Mouse (Mus musculus) liver, embryonic 16.5 days (tissue): ENCODE measurements around the gene Vmn1r85. TPM values are rescaled to one million over a fixed set of nuclear protein-coding genes. Genes with fewer than 3 reads are reported as not detected.
A peak's percentile ranks its signal among the peaks of the same experiment; 100 is the strongest.

Experiments
- ATAC-seq: fragments of 200-750 bp; cut with Nextera tagmentation; 2 replicates; pipeline ENCODE4 v1.8.0; 2017; ENCODE audit warnings: low read depth, mild to moderate bottlenecking, moderate number of reproducible peaks, moderate library complexity
- H3K27ac ChIP-seq: fragments of 300-500 bp; sonication (generic); 2 replicates; pipeline ENCODE4 v1.5.1; 2014; ENCODE audit warnings: mild to moderate bottlenecking, low read length
- H3K27me3 ChIP-seq: fragments of 300-500 bp; sonication (generic); 2 replicates; pipeline ENCODE4 v1.6.1; 2014; ENCODE audit warnings: low read depth, low read length, mixed read lengths; ENCODE audit not compliant: control insufficient read depth, insufficient read depth
- H3K36me3 ChIP-seq: fragments of 300-500 bp; sonication (generic); 2 replicates; pipeline ENCODE4 v1.6.1; 2014; ENCODE audit warnings: mild to moderate bottlenecking; ENCODE audit not compliant: control insufficient read depth, insufficient read depth
- H3K4me1 ChIP-seq: fragments of 300-500 bp; sonication (generic); 2 replicates; pipeline ENCODE4 v1.6.1; 2014; ENCODE audit warnings: low read depth, low read length, mixed read lengths; ENCODE audit not compliant: control insufficient read depth
- H3K4me2 ChIP-seq: fragments of 300-500 bp; sonication (generic); 2 replicates; pipeline ENCODE4 v1.6.1; 2014; ENCODE audit warnings: low read depth, low read length, mixed read lengths
- H3K4me3 ChIP-seq: fragments of 300-500 bp; sonication (generic); 2 replicates; pipeline ENCODE4 v1.5.1; 2014; ENCODE audit warnings: low read depth, mild to moderate bottlenecking, low read length
- H3K9ac ChIP-seq: fragments of 300-500 bp; sonication (generic); 2 replicates; pipeline ENCODE4 v1.6.1; 2014; ENCODE audit warnings: low read depth, low read length
- H3K9me3 ChIP-seq: fragments of 300-500 bp; sonication (generic); replicated peaks from 2 replicates; pipeline ENCODE4 v1.6.1; 2016; ENCODE audit warnings: low read length; ENCODE audit not compliant: control insufficient read depth
- WGBS: fragments of 180-500 bp; shearing (Covaris S2); extraction: QIAGEN DNeasy Blood & Tissue Kit; methylation state at CpG from one replicate; pipeline ENCODE4 v1.1.7; 2014; ENCODE audit not compliant: insufficient replicate concordance; 5-methylcytosine and 5-hydroxymethylcytosine counted together
- polyA plus RNA-seq: library from polyadenylated mRNA; unstranded; fragments of >200 nt; fragmentation: Nextera tagmentation; extraction: Ambion mirVana; gene quantifications from 2 replicates; pipeline ENCODE4 v1.2.1, GENCODE M21; 2015

The Vmn1r85 gene
- polyA plus RNA-seq, 1 experiment from 2014 or later: not detected

DNA sequence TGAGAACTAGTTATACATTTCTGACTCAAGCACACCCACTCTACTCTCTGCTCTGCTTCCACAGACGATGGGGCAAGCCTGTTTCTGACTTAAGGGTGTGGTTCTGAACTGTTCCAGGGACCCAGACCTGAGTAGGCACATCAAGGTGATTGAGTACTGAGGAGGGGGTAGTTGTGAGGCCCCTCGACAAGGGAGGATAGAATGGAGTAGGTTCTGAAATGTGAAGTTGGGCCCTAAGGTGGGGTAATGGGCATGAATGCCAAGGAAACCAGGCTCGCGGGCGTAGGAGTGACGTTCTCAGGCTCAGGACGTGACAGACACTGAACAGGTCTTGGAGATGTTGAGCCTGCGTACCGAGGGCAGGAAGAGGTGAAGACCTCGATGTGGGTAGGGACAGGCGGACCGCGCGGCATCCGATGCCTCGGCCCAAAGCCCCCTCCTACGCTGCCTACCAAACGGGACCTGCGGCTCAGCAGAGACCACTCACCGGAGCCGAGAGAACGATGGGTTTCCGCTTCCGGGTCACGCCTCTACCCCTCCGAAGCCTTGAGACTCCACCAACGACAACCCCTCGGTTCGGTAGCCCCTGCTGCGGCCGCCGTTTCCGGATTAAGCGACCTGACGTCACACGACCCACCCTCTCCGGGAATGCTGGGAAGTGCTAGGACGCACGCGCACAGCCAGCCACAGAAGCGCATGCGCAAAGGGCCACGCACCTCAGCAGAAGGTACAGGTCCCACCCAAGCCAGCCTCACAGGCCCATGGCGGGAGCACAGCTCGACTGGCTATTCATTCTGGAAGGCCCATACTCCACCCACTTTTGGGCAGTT is 60.6 kb downstream of the Vmn1r85 start, which contains the start of gene Chmp2a:
Gene Chmp2a, minus strand, starts transcription at position 660 of the 830 bp plus-strand sequence.
- Histone ChIP-seq H3K27me3 (no peaks in the 10 kb centered on the region), H3K4me2 (peak within 1 kb of the TSS; percentile 78), H3K4me1 (peaks cover 35% of the 10 kb centered on the region), H3K36me3 (peaks cover 42% of the 10 kb centered on the region), H3K9me3 (no peaks in the 10 kb centered on the region), H3K4me3 (peak within 1 kb of the TSS; percentile 83), H3K27ac (peak within 1 kb of the TSS; percentile 87), H3K9ac (peak within 1 kb of the TSS; percentile 86)
- peak; percentile 73 for ATAC-seq
- under 1% methylated on average over 45 of the region's 45 CpGs for WGBS

DNA sequence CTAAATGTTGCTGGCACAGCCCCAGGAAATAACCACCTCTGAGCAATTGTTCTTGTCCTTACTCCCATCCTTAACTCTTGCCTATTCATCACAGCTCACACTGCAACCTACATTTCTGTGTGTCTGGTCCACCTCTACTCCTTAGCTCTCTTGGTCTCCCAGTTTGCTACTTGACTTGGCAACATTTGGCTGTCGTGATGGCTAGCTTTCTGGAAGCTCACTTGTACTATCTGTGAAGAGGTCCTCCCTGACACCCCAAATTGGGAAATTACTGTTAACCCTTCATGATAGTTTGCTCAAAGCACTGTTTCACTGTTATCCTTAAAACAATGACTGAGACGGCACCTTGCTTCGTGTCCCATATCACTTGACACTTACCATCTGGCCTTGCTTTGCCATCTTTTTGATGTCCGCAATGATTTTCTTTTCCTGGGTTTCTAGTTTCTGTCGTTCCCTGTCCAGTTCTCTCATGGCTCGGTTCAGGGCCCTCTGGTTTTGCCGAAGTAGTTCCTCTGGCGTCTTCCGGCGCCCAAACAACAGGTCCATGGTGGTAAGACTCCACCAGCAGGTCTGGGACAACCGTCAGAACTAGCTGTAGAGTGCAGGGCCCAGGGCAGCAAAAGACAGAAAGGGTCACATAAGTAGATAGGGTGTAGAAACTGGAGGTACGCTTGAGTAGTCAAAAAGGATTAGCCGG is 61.4 kb downstream of the Vmn1r85 start:
- Histone ChIP-seq H3K9me3 (no peaks in the 10 kb centered on the region), H3K9ac (peak overlapping the region; percentile 86), H3K36me3 (peaks cover 49% of the 10 kb centered on the region), H3K4me1 (peaks cover 27% of the 10 kb centered on the region), H3K4me3 (peak overlapping the region; percentile 83), H3K27me3 (no peaks in the 10 kb centered on the region), H3K4me2 (peak overlapping the region; percentile 78), H3K27ac (peak overlapping the region; percentile 87)
- 41% methylated on average over 13 of the region's 13 CpGs for WGBS
- no peak for ATAC-seq

Other genes starting within 250 kb of the Vmn1r85 start
- 0.54 and 0.55 TPM in 2 replicates for gene Zfp128, start 214.0 kb downstream of the Vmn1r85 start, polyA plus RNA-seq
- gene Zscan22, start 197.4 kb downstream of the Vmn1r85 start, polyA plus RNA-seq: 3.3 and 3.9 TPM in 2 replicates
- gene Rps5, start 172.9 kb downstream of the Vmn1r85 start, polyA plus RNA-seq: 473 and 517 TPM in 2 replicates
- gene Rnf225, start 167.8 kb downstream of the Vmn1r85 start, polyA plus RNA-seq: 0.07 and 0.09 TPM in 2 replicates
- 2.4 and 2.6 TPM in 2 replicates for gene Zfp324, start 129.3 kb downstream of the Vmn1r85 start, polyA plus RNA-seq
- gene Zfp446, start 117.3 kb downstream of the Vmn1r85 start, polyA plus RNA-seq: 2.9 TPM in 2 replicates
- gene Slc27a5, start 97.0 kb downstream of the Vmn1r85 start, polyA plus RNA-seq: 23.6 and 26.5 TPM in 2 replicates
- 50.0 and 57.9 TPM in 2 replicates for gene Trim28, start 96.1 kb downstream of the Vmn1r85 start, polyA plus RNA-seq
- 10.0 and 11.4 TPM in 2 replicates for gene Zbtb45, start 85.1 kb downstream of the Vmn1r85 start, polyA plus RNA-seq
- gene Chmp2a, start 60.4 kb downstream of the Vmn1r85 start, polyA plus RNA-seq: 119 and 122 TPM in 2 replicates
- 10.6 and 14.3 TPM in 2 replicates for gene Ube2m, start 56.9 kb downstream of the Vmn1r85 start, polyA plus RNA-seq
- gene Mzf1, start 40.4 kb downstream of the Vmn1r85 start, polyA plus RNA-seq: 0.44 and 0.50 TPM in 2 replicates
- not detected in 2 replicates for gene Vmn1r86, start 24.7 kb upstream of the Vmn1r85 start, polyA plus RNA-seq
- not detected in 2 replicates for gene Vmn1r87, start 45.0 kb upstream of the Vmn1r85 start, polyA plus RNA-seq
- gene Vmn1r88, start 64.4 kb upstream of the Vmn1r85 start, polyA plus RNA-seq: not detected in 2 replicates
- not detected in 2 replicates for gene Vmn1r89, start 117.8 kb upstream of the Vmn1r85 start, polyA plus RNA-seq
- gene Lig1, start 182.1 kb upstream of the Vmn1r85 start, polyA plus RNA-seq: 80.3 and 87.9 TPM in 2 replicates
- gene Zswim9, start 183.5 kb upstream of the Vmn1r85 start, polyA plus RNA-seq: 2.2 and 3.3 TPM in 2 replicates
- 2.1 and 2.5 TPM in 2 replicates for gene Pla2g4c, start 229.5 kb upstream of the Vmn1r85 start, polyA plus RNA-seq